Mouse (Mus musculus) bone marrow, adult 2 months (tissue): ENCODE results near the gene Nox4.

Experiments used
- CTCF ChIP-seq: fragments of 200-500 bp; IDR thresholded peaks from 2 replicates; pipeline ENCODE4 v1.5.1; 2011; ENCODE audit warnings: low read length, control low read depth; ENCODE audit not compliant: control insufficient read depth, insufficient read depth
- POLR2A ChIP-seq: fragments of 200-500 bp; IDR thresholded peaks from 2 replicates; pipeline ENCODE4 v1.6.1; 2011; ENCODE audit warnings: low read depth, mild to moderate bottlenecking, control low read depth, low read length, borderline replicate concordance; ENCODE audit not compliant: control insufficient read depth

DNA sequence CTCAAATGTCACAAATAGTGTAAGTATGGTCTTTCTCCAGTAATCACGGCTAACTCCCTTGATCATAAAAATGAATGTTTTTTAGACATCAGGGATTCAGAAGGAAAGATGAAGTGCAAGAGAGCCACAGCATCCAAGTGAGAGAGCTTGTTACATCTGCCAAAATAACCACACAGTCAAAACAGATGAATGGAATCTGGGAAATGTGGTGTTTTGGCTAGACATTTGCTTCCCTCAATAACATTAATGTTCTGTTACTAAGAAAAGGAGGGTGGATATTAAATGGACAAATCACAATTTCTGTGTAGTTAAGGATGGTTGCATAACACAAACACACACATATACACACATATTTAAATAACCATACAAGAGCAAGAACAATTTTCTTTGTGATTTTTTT is 123.2 kb downstream of the Nox4 start:
- TF ChIP-seq CTCF (no peak), POLR2A (no peak)
